ENCODE assay signal across 16 mouse cellular contexts in genomic region chr10:60937517-60937866, GRCm38 (mm10).
DNase-seq lines count a peak whose midpoint lies in the region; ATAC-seq and TF ChIP-seq lines count a peak whose summit lies in the region.
"Had no signal": no experiment of that assay in that cellular context is flagged by ENCODE, and none has a peak within 500 bp of the region (broad histone marks: within the 10 kb centered on the region; RNA-seq: fewer than 3 reads in every experiment).

No protein-coding gene starts in this region.

- no peak overlapping the region for H3K27ac ChIP-seq in gastrocnemius, adult 2 months
- peak overlapping the region; percentile 66 for H3K27ac ChIP-seq in lung, embryonic 16.5 days (ENCODE audit: low read length)
- H3K27ac ChIP-seq in hindbrain, embryonic 14.5 days: no peak overlapping the region
- peak overlapping the region; percentile 62 for H3K27ac ChIP-seq in midbrain, embryonic 15.5 days
- H3K27ac ChIP-seq in kidney, embryonic 16.5 days (ENCODE audit: low read length): no peak overlapping the region
- H3K27ac ChIP-seq: intestine, embryonic 15.5 days; kidney, postnatal 0 days; stomach, postnatal 0 days had no signal

- H3K4me2 ChIP-seq in lung, embryonic 16.5 days (ENCODE audit: low read depth, low read length): 0 out of 2 replicates have a peak overlapping the region, but pooled peaks have one; percentile 9
- no peak overlapping the region for H3K4me2 ChIP-seq in hindbrain, embryonic 14.5 days (replicated peaks)
- no peak overlapping the region for H3K4me2 ChIP-seq in midbrain, embryonic 15.5 days
- H3K4me2 ChIP-seq in kidney, embryonic 16.5 days (replicated peaks; ENCODE audit: low read depth, low read length): no peak overlapping the region
- H3K4me2 ChIP-seq: intestine, embryonic 15.5 days; liver, embryonic 11.5 days had no signal

- H3K4me1 ChIP-seq in lung, embryonic 16.5 days (replicated peaks; ENCODE audit: control insufficient read depth, insufficient read depth, low read length): peaks cover 44% of the 10 kb centered on the region
- peaks cover 17% of the 10 kb centered on the region for H3K4me1 ChIP-seq in hindbrain, embryonic 14.5 days (replicated peaks; ENCODE audit: control insufficient read depth, insufficient read depth, low read length)
- peaks cover 31% of the 10 kb centered on the region for H3K4me1 ChIP-seq in midbrain, embryonic 15.5 days
- H3K4me1 ChIP-seq in kidney, embryonic 16.5 days (ENCODE audit: insufficient read depth, low read length): peaks cover 37% of the 10 kb centered on the region

- WGBS in lung, embryonic 16.5 days: 28% methylated on average over 7 of the region's 7 CpGs
- WGBS in hindbrain, embryonic 14.5 days: 46% methylated on average over 7 of the region's 7 CpGs
- 30% methylated on average over 7 of the region's 7 CpGs for WGBS in midbrain, embryonic 15.5 days
- WGBS in kidney, embryonic 16.5 days: 59% methylated on average over 7 of the region's 7 CpGs

- peak; percentile 40 for DNase-seq in gastrocnemius, adult 2 months
- DNase-seq in gastrocnemius, postnatal 36 days: no peak
- DNase-seq in lung, postnatal 25 days (ENCODE audit: low spot score): no peak
- DNase-seq in hindbrain, embryonic 14.5 days (ENCODE audit: low spot score): no peak
- no peak for DNase-seq in MN1 (ENCODE audit: low spot score)
- DNase-seq: cerebellum, adult 11-12 months; heart, adult 18-20 months; heart, postnatal 14 days; thymus, postnatal 4 days had no signal

- no peak for TF ChIP-seq CTCF in gastrocnemius, adult 2 months (IDR thresholded peaks at IDR 0.05)

- H3K4me3 ChIP-seq in gastrocnemius, adult 2 months: no peak overlapping the region
- H3K4me3 ChIP-seq in lung, embryonic 16.5 days (ENCODE audit: low read length): no peak overlapping the region
- H3K4me3 ChIP-seq in hindbrain, embryonic 14.5 days (replicated peaks; ENCODE audit: low read length): no peak overlapping the region
- no peak overlapping the region for H3K4me3 ChIP-seq in midbrain, embryonic 15.5 days
- H3K4me3 ChIP-seq in kidney, embryonic 16.5 days (ENCODE audit: low read length): no peak overlapping the region
- H3K4me3 ChIP-seq: intestine, embryonic 15.5 days had no signal

- no peaks in the 10 kb centered on the region for H3K9me3 ChIP-seq in lung, embryonic 16.5 days (ENCODE audit: control insufficient read depth, low read length)
- H3K9me3 ChIP-seq in hindbrain, embryonic 14.5 days (ENCODE audit: control insufficient read depth, low read length): no peaks in the 10 kb centered on the region
- H3K9me3 ChIP-seq in midbrain, embryonic 15.5 days: no peaks in the 10 kb centered on the region
- H3K9me3 ChIP-seq in kidney, embryonic 16.5 days (ENCODE audit: low read length): no peaks in the 10 kb centered on the region
- H3K9me3 ChIP-seq: intestine, embryonic 15.5 days had no signal

- no peaks in the 10 kb centered on the region for H3K27me3 ChIP-seq in lung, embryonic 16.5 days (ENCODE audit: control insufficient read depth, insufficient read depth, low read depth, low read length)
- peaks cover 13% of the 10 kb centered on the region; the same call in 1 of the 2 replicates for H3K27me3 ChIP-seq in hindbrain, embryonic 14.5 days (ENCODE audit: control insufficient read depth, insufficient read depth, low read length)
- H3K27me3 ChIP-seq in midbrain, embryonic 15.5 days (replicated peaks): no peaks in the 10 kb centered on the region
- H3K27me3 ChIP-seq in kidney, embryonic 16.5 days (ENCODE audit: insufficient read depth, low read length): no peaks in the 10 kb centered on the region

- ATAC-seq in lung, embryonic 16.5 days (ENCODE audit: low read depth): peak; percentile 36
- peak; percentile 49; the same call in 1 of the 2 replicates for ATAC-seq in hindbrain, embryonic 14.5 days (ENCODE audit: low FRiP score)
- ATAC-seq in midbrain, embryonic 15.5 days (replicated peaks): peak; percentile 24
- ATAC-seq in kidney, embryonic 16.5 days (ENCODE audit: low FRiP score, low TSS enrichment): no peak
- ATAC-seq: intestine, embryonic 15.5 days had no signal

- no peaks in the 10 kb centered on the region for H3K36me3 ChIP-seq in lung, embryonic 16.5 days (ENCODE audit: control insufficient read depth, insufficient read depth, low read length)
- H3K36me3 ChIP-seq in hindbrain, embryonic 14.5 days (replicated peaks; ENCODE audit: control insufficient read depth, insufficient read depth): no peaks in the 10 kb centered on the region
- H3K36me3 ChIP-seq in midbrain, embryonic 15.5 days (replicated peaks): no peaks in the 10 kb centered on the region
- no peaks in the 10 kb centered on the region for H3K36me3 ChIP-seq in kidney, embryonic 16.5 days (ENCODE audit: insufficient read depth, low read length)
- H3K36me3 ChIP-seq: intestine, embryonic 15.5 days had no signal

- intact Hi-C loops in gastrocnemius, adult 2 months (cut with DNase I): no loop called here
- intact Hi-C loops in gastrocnemius, postnatal 36 days (cut with DNase I): loop anchor here (10.0 kb wide), 1 partner anchor 153 kb away; no protein-coding TSS in a partner anchor

- H3K9ac ChIP-seq in lung, embryonic 16.5 days (ENCODE audit: low read length): no peak overlapping the region
- no peak overlapping the region for H3K9ac ChIP-seq in hindbrain, embryonic 14.5 days
- no peak overlapping the region for H3K9ac ChIP-seq in midbrain, embryonic 15.5 days
- H3K9ac ChIP-seq in kidney, embryonic 16.5 days (replicated peaks; ENCODE audit: low read length): no peak overlapping the region
- H3K9ac ChIP-seq: intestine, embryonic 15.5 days had no signal

Comparison
In these comparisons a context has a peak if more than half of its experiments do, and no peak if none do; other contexts are left out.
1. H3K27ac ChIP-seq: peak in lung, embryonic 16.5 days (single experiment) and midbrain, embryonic 15.5 days (single experiment); none in gastrocnemius, adult 2 months (single experiment), hindbrain, embryonic 14.5 days (single experiment) and kidney, embryonic 16.5 days (single experiment).